Mouse (Mus musculus) spleen, postnatal 10 days (tissue): ENCODE results near the gene Ebi3.

Experiments used
- DNase-seq, 2 experiments: peaks; one replicate each; pipeline ENCODE4 v3.0.0; 2021 to 2022; ENCODE audit warnings: low spot score in 2 of 2

The Ebi3 gene

DNA sequence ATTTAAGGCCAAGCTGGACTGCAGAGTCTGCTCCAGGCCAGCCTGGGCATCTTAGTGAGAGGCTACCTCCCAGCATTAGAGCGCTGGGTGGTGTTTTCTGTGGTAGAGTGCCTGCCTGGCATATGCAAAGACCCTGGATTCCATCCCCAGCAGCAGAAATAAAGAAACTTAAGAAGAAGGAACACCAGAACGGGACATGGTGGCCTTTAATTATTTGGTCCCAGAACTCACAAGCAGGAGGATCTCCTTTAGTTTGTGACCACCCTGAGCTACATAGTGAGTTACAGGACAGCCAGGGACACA lies 6.1 kb downstream of the Ebi3 start:
- peak in 1 of 2 experiments; percentile 22 for DNase-seq

DNA sequence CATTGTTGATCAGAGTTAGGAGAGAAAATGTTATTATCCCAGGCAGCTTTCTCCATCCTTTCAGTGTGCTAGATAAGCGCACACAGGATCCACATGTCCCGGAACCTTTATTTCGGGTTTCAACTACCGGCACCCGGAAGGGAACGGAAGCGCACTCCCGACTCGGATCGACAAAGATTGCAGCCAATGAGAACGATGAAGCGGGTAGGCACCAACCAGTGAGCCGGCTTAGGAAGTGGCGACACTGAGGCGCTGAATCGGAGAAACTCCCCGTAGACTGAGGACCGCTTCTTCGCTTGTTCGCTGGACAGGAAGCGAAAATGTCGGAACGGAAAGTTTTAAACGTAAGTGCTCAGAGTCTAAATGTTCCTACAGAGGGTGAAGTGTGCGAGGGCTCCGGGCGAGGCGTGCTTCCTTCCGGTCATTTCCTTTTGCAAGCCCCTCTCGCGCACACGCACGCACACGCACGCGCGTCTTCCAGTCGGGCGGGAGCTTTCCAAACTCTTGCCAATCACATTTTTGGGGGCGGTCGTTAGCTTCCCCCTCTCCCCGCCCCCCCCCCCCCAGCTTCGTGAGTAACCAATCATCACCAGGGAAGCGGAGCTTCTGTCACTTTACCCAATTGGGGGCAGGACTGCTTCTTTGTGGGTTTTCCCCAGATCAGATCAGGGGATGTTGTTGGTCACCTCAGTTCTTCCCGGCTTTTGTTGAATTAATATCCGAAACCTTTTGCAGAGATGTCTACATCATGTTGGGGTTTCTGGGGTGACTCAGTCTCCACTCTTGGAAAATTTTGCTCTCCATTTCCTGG lies 6.7 kb downstream of the Ebi3 start, which contains the start of gene Yju2:
TSS of gene Yju2 (plus strand) at position 182 of the 811 bp plus-strand sequence.
- DNase-seq = peak; percentile 88 to 91

DNA sequence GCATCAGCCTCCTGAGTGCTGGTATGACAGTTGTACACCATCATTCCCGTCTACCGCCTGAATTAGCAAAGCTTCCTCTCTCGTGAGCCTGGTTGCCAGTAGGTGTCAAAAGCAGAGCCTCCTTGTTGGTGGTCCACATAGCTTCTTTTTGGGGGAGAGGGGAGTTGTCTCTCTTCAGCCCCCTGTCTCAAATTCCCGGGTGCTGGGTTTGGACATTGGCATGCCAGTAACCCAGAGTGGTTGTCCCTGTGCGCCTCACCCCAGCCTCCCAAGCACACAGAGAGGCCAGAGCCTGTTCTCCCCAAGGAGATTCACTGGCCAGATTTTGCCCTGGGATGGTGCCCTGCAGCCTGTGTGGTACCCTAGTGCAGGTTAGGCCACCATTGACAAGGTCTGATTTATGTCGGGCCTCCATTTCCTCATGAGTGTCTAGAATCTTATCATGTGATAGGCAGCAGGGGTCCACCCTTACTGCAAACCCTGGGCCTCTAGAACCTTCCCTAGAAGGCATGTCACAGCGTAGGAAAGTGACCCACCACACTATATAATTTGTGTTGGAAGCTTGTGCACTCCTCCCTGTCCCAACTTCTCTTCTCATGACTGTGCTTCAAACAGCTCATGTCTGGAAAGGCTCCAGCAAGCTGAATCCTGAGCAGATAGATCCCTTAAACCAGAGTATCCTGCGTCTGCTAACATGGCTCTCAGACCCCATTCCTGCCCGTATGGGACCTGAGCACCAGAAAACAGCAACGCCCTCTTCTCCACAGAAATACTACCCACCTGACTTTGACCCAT lies 7.7 kb downstream of the Ebi3 start:
- peak in 1 of 2 experiments; percentile 14 for DNase-seq

DNA sequence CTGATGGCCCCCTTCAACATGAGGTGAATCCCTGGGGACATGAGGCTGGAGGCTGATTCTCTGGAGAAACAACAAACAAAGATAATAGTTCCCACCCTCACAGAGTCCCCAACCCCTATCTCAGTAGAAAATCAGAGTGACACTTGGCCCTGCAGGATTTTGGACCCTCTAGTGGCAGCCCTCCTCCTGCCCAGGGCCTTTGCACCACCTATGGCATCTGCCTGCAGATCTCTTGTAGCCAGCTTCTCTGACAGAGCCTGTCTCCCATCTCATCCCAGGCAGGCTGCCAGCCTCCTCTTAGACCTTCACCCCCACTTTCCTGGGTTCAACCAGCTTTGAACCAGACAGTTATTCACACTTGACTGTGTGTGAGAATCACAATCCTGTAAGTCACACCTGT lies 8.4 kb downstream of the Ebi3 start:
- peak in 1 of 2 experiments; percentile 10 for DNase-seq

DNA sequence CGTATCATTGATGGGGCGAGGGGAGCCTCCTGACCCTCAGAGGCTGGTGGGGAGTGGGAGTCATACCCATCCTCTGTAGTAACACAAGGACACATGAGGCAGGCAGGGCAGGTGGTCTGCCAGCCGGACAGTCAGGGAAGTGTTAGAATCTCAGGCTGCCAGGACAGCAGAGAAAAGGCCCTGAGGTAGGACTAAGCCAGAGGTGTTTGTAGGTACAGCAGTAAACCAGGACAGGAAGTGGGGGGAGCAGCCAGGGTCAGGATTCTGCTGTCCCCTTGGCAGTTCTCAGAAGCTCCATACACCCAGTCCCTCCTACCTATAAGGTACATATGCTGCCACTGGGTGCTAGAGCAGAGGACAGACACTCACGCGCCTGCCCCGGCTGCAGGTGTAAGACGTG lies 9.2 kb downstream of the Ebi3 start:
- peak in 1 of 2 experiments; percentile 10 for DNase-seq

DNA sequence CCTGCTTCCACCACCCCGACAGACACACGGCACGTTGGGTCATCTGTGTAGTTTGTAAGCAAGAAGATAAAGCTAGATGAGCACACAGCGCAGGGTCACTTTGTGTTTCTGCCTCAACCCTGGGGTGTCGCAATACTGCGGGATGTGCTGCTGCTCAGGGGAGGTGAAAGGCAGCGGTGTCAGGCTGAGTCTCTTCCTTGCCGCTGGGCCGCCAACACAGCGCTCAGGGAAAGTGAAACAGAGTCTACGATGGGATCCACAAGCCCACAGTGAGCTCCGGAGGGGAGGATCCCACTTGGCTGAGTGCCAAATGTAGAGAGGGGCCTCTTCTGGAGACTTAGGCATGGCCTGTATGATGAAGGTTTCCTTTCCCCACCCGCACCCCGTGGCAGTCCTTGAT lies 10.7 kb downstream of the Ebi3 start:
- peak in 1 of 2 experiments; percentile 27 for DNase-seq

DNA sequence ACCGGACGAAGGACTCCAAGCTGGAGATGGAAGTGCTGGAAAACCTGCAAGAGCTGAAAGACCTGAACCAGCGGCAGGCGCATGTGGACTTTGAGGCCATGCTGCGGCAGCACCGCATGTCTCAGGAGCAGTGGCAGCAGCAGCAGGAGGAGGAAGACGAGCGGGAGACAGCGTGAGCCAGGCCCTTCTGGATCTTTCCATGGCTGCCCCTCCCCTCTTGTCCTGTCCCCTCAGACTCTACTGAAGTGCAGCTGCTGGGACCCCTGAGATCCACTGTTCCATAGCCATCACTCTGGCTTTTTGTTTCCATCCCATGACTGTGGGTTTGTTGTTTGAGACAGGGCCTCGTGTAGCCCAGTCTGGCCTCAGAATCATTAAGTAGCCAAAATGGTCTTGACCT lies 12.1 kb downstream of the Ebi3 start:
- DNase-seq = no peak

DNA sequence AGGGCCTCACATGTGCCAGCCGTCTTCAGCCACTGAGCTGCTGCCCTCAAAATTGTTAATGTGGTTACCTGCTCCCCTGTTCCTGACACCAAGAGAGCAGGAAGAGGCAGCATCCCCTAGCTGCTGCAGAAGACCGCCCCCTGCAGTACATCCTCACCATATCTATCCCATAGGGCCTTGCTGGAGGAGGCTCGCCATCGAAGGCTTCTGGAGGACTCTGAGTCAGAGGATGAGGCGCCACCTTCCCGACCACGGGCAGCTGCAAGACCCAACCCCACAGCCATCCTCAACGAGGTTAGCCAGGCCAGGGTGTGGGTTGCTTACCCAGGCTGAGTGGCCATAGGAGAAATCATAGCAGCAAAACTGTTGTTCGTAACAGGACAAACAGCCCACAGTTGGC lies 12.6 kb downstream of the Ebi3 start:
- DNase-seq = no peak

DNA sequence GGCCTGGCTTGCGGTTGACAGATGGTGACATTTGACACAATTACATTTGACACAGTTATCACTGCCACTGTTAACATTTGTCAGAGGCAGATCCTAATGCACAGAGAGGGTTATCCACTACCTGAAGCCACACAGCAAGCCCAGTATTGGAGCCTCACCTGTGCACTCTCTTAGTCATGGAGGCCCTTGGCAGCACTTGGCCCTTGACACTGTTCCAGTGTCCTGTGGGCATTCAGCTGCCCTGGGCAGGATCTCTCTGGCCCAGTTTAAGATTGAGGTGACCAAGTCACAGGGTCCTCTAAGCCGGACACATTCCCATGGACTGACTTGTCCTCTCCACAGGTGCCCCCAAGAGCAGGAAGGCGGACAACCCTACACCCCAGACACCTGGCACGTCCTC lies 14.7 kb downstream of the Ebi3 start:
- DNase-seq = no peak

DNA sequence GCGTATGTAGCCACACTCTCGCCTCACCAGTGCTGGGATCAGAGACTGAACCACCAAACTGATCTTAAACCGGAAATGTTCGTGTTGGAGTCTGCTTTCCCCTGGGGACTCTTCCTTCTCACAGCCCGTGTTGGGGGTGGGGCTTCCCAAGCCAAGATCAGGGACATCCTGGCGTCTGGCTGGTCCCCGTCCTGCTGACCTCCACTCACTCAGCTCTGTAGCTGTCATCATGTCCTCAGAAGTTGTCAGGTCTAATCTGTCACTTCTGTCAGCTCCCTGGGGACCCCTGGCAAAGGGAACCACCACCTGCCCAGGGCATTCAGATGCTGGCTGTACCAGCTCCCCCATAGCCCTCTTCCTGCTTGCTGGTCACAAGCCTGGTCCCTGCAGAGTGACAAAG lies 15.8 kb downstream of the Ebi3 start:
- no peak for DNase-seq

DNA sequence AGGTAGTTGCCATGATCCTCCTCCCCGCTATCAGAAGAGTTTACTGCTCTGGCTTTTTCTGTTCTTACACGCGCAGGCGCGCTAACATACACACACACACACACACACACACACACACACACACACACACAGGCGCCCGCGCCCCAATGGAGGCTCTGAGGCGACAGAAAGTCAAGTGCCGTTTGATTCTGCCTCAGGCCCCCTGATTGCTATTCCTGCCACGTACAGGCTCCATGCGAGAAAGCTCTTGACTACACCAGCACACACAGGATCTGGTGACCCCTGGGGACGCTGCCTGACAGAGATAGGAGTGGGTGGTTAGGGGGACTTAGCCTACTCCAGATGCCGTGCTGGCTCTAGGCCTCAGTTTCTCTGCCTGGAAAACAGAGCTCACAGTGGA lies 17.1 kb downstream of the Ebi3 start:
- DNase-seq = no peak

DNA sequence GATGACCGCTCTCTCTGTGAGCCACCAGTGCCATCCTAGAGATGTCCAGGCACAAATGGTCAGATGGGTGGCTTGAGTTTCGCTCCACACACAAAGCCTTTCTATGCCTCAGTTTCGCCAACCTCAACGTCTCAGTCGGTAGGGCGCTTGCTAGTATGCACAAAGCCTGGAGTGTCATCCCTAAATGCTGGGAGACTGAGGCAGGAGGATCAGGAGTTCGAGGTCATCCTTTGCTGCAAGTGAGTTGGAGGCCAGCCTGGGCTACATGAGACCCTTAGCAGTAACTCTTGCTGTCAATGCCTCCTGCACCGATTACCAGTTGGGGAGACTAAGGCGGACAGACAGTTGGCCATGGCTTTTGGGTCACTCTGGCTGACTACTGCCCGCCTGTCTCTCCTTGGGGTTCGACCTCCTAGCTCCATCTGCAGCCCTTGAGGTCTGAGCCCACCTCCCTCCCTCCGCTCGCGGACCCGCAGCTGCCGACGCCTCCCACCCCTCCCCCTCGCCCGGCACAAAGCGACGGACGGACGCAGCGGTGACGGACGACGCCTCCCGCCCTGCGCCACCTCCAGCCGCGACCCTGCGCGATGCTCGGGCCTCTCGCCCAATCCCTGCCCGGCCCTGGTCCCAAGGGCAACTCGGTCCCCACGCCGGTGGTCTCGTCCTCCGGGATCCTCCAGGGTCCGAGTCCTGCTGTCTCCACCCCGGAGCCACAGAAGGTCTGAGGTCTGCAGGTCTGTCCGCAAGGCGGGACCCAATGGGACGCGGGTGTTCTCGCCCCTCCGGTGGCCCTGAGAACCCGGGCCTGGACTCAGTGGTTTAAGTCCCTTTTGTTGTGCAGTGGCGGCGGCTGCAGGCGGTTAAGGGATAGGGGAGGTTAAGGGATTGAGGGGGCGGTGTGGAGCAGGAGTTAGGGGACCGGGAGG lies 17.8 kb downstream of the Ebi3 start, which contains the start of gene Shd:
TSS of gene Shd (plus strand) at position 502 of the 926 bp plus-strand sequence.
- DNase-seq = no peak

DNA sequence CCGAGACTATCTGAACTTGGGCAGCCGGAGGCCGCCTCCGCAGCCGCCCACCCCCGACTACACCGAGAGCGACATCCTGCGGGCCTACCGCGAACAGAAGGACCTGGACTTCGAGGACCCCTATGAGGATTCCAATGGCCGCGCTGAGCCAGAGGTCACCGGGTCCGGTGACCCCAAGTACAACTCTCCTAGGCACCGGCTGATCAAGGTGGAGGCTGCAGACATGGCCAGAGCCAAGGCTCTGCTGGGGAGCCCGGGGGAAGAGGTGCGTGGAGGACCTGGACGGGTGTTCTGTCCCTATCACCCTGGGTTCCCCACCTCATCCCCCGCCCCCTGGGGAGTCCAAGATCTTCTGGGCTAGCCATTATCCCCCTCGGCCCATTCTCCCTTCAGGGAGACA lies 19.0 kb downstream of the Ebi3 start:
- DNase-seq = no peak

DNA sequence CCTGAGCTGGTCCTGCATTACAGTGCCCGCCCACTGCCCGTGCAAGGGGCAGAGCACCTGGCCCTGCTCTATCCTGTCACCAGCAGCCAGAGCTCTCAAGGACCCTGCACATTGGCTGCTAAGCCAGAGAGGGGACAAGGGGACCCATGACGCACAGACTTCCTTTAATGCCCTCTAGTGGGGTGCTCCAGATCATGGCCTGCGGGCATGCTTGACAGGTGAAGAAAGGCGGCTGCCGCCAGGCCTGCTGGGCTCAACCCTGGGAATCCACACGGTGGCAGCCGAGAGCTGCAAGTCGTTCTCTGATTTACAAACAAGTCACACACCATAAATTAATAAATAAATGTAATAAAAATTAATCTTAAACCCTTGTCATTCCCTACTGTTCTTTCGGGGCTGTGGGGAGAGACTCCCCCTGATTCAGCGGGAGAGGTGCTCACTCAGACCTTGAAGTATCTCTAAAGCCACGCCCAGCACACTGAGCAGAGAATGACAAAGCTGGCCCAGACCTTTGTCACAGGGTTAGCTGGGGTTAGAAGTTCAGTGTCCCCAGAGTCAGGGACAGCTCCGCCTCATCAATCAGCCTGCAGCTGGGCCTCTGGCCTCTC lies 23.9 kb downstream of the Ebi3 start:
- peak; percentile 37 to 79 for DNase-seq

DNA sequence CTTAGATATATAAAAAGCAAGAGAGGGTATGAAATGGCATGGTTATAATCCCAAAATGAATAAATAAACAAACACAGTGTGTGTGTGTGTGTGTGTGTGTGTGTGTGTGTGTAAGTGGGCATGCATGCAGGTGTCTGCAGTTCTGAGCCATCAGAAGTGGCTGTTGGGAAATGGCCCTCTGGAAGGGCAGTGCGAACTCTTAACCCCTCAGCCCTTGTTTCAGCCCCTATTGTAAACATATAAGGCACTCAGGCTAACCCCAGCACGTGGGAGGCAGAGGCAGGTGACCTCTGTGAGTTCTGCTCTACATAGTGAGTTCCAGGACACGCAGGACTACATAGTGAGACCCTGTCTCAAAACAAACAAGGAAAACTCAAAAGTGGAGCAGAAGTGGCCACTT lies 24.9 kb downstream of the Ebi3 start:
- DNase-seq = no peak

DNA sequence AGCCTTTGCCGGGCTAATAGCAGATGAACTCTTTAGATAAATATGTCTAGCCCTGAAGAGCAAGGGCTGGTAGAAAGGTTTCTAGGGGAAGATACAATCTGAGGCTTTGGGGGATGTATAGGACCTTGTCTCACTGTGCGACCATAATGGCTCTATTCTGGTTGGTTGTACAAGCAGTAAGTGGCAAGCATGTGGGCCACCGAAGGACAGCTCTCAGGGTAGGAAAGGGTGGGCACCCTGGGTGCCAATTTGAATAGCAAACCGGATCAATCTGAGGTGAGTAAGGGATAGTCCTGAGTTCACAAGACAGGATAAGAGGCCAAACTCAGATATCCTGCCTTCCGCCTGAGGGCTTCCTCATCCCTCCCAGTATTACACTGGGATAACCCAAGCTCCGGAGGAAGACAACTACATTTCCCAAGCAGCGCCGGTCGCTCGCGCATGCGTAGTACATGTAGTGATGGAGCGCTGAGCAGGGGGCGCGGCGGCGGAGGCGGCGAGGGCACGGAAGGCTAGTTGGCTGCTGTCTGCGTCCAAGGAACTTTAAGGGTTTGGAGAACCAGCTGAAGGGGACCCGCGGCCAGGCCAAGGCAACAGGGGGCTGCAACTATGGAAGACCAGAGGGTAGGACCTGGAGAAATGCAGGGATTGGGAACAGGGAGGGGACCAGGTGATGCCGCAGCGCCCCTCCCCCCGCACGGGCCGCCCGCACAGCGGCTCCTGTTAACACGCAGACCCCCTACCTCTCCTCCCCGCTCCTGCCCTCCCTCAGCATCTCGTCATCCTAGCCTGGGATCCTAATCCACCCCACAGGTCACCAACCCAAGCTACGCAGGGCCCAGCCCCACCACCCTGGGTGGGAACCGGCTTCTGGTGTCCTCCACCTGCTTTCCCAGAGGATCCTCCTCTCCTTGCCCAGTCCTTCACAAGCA lies 33.9 kb downstream of the Ebi3 start, which contains the start of gene Fsd1:
TSS of gene Fsd1 (plus strand) at position 480 of the 932 bp plus-strand sequence.
- DNase-seq = no peak

DNA sequence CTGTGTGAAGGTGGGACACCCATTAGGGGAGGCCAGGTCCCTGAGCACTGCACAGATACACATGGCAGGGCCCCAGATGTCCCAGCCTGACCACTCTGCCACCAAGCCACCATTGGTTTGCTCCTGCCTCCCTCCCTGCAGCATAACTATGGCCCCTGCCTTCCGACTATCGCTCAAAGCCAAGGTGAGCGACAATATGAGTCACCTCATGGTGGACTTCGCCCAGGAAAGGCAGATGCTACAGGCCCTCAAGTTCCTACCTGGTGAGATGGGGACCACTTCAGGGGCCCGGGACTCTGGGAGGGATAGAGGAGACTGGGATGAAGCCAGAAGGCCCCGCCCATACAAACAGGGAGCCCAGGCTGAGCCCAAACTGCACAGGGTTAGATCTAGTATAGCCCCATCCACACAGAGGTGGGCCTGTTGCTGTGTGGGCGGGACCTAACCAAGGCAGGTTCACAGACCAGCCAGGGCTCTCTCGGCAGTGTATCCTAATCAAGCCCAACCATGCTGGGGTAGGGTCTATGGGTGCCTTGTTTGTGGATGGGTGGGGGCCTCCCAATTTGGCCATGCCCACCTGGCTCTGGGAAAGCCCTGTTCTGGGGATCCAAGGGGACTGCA lies 37.9 kb downstream of the Ebi3 start:
- no peak for DNase-seq

DNA sequence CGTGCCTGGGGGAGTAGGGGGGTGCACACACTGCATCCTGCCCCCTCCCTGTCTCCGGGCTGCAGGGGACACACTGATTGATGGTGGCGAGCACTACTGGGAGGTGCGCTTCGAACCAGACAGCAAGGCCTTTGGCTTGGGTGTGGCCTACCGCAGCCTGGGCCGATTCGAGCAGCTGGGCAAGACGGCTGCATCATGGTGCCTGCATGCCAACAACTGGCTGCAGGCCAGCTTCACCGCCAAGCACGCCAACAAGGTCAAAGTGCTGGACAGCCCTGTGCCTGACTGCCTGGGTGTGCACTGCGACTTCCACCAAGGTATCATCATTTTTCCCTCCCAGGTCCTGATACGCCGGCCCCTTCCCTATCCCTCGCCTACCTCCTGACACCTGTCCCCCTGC lies 43.6 kb downstream of the Ebi3 start:
- DNase-seq = no peak

DNA sequence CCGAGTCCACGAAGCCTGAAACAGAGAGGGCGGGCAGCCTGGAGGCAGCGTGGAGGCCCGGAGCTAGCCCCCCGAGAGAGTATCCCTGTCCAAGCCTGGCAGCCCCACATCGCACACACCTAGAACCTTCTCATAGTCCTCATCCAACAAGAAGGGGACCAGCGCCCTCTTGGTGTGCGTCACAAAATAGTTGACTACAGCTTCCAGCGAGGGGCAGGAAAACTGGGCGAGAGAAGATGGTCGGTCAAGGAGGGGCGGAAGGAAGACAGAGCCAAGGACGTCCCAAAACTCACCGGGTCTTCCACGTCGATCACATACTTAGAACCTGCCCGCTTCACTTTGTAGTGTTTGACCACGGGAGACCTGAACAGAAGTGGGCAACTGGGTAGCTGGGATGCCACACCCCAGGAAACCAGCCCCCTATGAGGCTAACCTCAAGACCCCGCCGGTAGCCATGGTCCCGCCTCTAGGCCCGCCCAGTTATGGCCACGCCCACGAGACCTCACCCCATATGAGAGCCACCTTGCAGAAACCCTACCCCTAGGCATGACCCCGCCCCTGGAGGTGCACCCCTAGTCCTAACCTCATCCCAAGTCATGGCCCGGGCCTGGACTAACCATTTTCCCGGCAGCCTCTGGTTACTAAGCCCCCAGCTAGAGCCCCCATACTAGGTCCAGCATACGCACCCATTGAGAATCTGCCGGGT lies 47.5 kb downstream of the Ebi3 start:
- DNase-seq = no peak
